Mouse (Mus musculus) hindbrain, embryonic 14.5 days (tissue): ENCODE data around the gene Skint4. TPM values are rescaled to one million over a fixed set of nuclear protein-coding genes. Genes with fewer than 3 reads are reported as not detected.

Experiments used
- ATAC-seq: fragments of 200-750 bp; cut with Nextera tagmentation; 2 replicates; pipeline ENCODE4 v1.8.0; 2017; ENCODE audit warnings: moderate number of reproducible peaks, mild to moderate bottlenecking, moderate TSS enrichment, moderate library complexity; ENCODE audit not compliant: low FRiP score
- DNase-seq: peaks from one replicate; pipeline ENCODE4 v3.0.0-alpha.2; 2015; ENCODE audit warnings: low spot score
- H3K27ac ChIP-seq: fragments of 300-500 bp; sonication (generic); 2 replicates; pipeline ENCODE4 v1.5.1; 2014; ENCODE audit warnings: mild to moderate bottlenecking, moderate library complexity
- H3K27me3 ChIP-seq: fragments of 300-500 bp; sonication (generic); 2 replicates; pipeline ENCODE4 v1.6.1; 2014; ENCODE audit warnings: mild to moderate bottlenecking, low read length, mixed read lengths; ENCODE audit not compliant: control insufficient read depth, insufficient read depth
- H3K36me3 ChIP-seq: fragments of 300-500 bp; sonication (generic); replicated peaks from 2 replicates; pipeline ENCODE4 v1.6.1; 2014; ENCODE audit not compliant: control insufficient read depth, insufficient read depth
- H3K4me1 ChIP-seq: fragments of 300-500 bp; sonication (generic); replicated peaks from 2 replicates; pipeline ENCODE4 v1.6.1; 2014; ENCODE audit warnings: antibody characterized with exemption, low read length, mixed read lengths; ENCODE audit not compliant: control insufficient read depth, insufficient read depth
- H3K4me2 ChIP-seq: fragments of 300-500 bp; sonication (generic); replicated peaks from 2 replicates; pipeline ENCODE4 v1.6.1; 2014; ENCODE audit warnings: mild to moderate bottlenecking, moderate library complexity
- H3K4me3 ChIP-seq: fragments of 300-500 bp; sonication (generic); replicated peaks from 2 replicates; pipeline ENCODE4 v1.5.1; 2014; ENCODE audit warnings: mild to moderate bottlenecking, low read length
- H3K9ac ChIP-seq: fragments of 300-500 bp; sonication (generic); 2 replicates; pipeline ENCODE4 v1.6.1; 2014
- H3K9me3 ChIP-seq: fragments of 300-500 bp; sonication (generic); 2 replicates; pipeline ENCODE4 v1.6.1; 2016; ENCODE audit warnings: low read length; ENCODE audit not compliant: control insufficient read depth
- polyA plus RNA-seq: library from polyadenylated mRNA; unstranded; fragments of >200 nt; fragmentation: Nextera tagmentation; extraction: Ambion mirVana; gene quantifications from 2 replicates; pipeline ENCODE4 v1.2.1, GENCODE M21; 2014

Skint4 gene
- polyA plus RNA-seq: not detected in 2 replicates

- Histone ChIP-seq H3K9me3 (peaks cover 4% of the 10 kb centered on the region; the same call in 1 of the 2 replicates), H3K4me3 (no peak within 1 kb of the TSS), H3K27ac (no peak within 1 kb of the TSS), H3K9ac (no peak within 1 kb of the TSS), H3K4me1 (no peaks in the 10 kb centered on the region), H3K4me2 (no peak within 1 kb of the TSS), H3K27me3 (no peaks in the 10 kb centered on the region), H3K36me3 (no peaks in the 10 kb centered on the region)
- DNase-seq (no peak), ATAC-seq (no peak)
These were observed at the start of gene Skint4 for GRCm38 (mm10) chr4:112071716-112072115. Skint4 (plus strand) TSS chr4:112072016.

Other genes with a start within 250 kb of the Skint4 start
- gene Slc5a9, start 169.1 kb upstream of the Skint4 start, polyA plus RNA-seq: 0.10 TPM in 1 of 2 replicates, not detected in the other
- gene Skint8, start 152.6 kb upstream of the Skint4 start, polyA plus RNA-seq: not detected in 2 replicates
- not detected in 2 replicates for gene Skint7, start 99.1 kb upstream of the Skint4 start, polyA plus RNA-seq
- not detected in 2 replicates for gene Skint1, start 65.7 kb upstream of the Skint4 start, polyA plus RNA-seq
- not detected in 2 replicates for gene Skint3, start 160.2 kb downstream of the Skint4 start, polyA plus RNA-seq